In the genomic region with DNA sequence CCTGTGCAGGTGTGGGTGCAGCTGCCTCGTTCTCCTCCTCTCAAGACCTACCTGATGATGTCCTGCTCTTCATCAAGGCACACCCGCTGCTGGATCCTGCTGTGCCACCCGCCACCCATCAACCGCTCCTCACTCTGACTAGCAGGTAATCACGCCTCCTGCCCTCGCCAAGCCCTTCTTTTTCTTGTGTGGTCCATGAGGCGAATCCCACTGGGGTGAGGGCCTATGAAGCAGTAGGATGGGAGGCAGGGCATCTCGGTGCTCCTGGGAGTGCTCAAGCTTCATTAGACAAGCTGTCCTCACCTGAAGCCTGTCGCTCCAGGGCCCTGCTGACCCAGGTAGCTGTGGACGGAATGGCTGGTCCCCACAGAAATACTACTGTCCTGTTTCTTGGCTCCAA, we compare ENCODE assay signal across 32 mouse cellular contexts. TPM values are rescaled to one million over a fixed set of nuclear protein-coding genes. Genes with fewer than 3 reads are reported as not detected.
"Had no signal": no experiment of that assay in that cellular context is flagged by ENCODE, and none has a peak within 500 bp of the region (broad histone marks: within the 10 kb centered on the region; RNA-seq: fewer than 3 reads in every experiment).

No protein-coding gene starts in this region.

- DNase-seq: left cerebral cortex, postnatal 4 days; liver; liver, embryonic 13.5 days; liver, postnatal 0 days; lung, adult 18-20 months; lung, adult 2 months; lung, embryonic 14.5 days; lung, postnatal 10 days; lung, postnatal 14 days; lung, postnatal 36 days; lung, postnatal 4 days; midbrain, embryonic 14.5 days had no signal

- H3K4me3 ChIP-seq: limb, embryonic 10.5 days; limb, embryonic 12.5 days; limb, embryonic 13.5 days; limb, embryonic 15.5 days; liver, embryonic 12.5 days; liver, embryonic 13.5 days; liver, embryonic 15.5 days; lung, embryonic 15.5 days; megakaryocyte, embryonic 14.5 days; midbrain, embryonic 10.5 days; midbrain, embryonic 12.5 days; midbrain, embryonic 13.5 days; midbrain, embryonic 15.5 days; myocyte; neural tube, embryonic 12.5 days had no signal

- H3K27ac ChIP-seq: limb, embryonic 10.5 days; limb, embryonic 12.5 days; limb, embryonic 13.5 days; limb, embryonic 15.5 days; liver, embryonic 12.5 days; liver, embryonic 13.5 days; liver, embryonic 14.5 days; liver, embryonic 15.5 days; lung, embryonic 15.5 days; macrophage; midbrain, embryonic 10.5 days; midbrain, embryonic 12.5 days; midbrain, embryonic 13.5 days; midbrain, embryonic 15.5 days; neural tube, embryonic 12.5 days had no signal

RNA-seq across cellular contexts. Expression of a gene that starts 9.7 kb away (rescaled TPM):
- total RNA-seq: megakaryocyte-erythroid progenitor cell, adult 5-6 weeks; monocyte, adult 5-6 weeks had no signal

RNA-seq across cellular contexts. Expression of a gene that starts 45.7 kb away (rescaled TPM):
- total RNA-seq: left cerebral cortex, postnatal 25 days; midbrain, postnatal 0 days; monocyte, adult 5-6 weeks had no signal
